Comparison of ENCODE assay signal across 26 mouse cellular contexts in the genomic region with DNA sequence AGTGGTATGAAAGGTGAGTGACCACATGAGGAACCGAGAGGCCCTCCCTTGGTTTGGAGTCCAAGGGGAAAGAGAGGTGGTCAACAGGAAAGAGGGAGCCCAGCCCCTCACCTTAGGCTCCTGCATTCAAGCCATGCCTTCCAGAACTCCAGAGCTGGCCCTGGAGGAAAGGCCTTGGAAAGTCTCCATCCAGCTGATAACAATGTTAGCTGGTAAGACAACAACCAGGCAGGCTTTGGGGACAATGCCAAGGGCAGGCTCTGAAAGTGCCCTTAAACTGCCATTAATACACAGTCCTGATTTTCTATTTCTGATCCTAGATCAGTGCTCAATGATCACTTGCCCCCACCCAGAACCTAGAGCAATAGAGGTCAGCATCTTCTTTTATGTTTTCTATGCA.
DNase-seq lines count a peak whose midpoint lies in the region; ATAC-seq lines count a peak whose summit lies in the region.
"Had no signal": no experiment of that assay in that cellular context is flagged by ENCODE, and none has a peak within 500 bp of the region (broad histone marks: within the 10 kb centered on the region; RNA-seq: fewer than 3 reads in every experiment).

No protein-coding gene starts in this region.

- WGBS in limb, embryonic 13.5 days, result 95% methylated on average over 1 of the region's 1 CpGs
- WGBS in limb, embryonic 10.5 days, result 81% methylated on average over 1 of the region's 1 CpGs

- peak; percentile 30 to 80 for DNase-seq in adrenal gland, adult (ENCODE audit: inconsistent age in 2 of 2, low spot score in 1 of 2)
- DNase-seq in adrenal gland, postnatal 4 days (ENCODE audit: low spot score in 2 of 2), result no peak
- DNase-seq in limb, embryonic 10.5 days (ENCODE audit: low spot score), result no peak
- peak; percentile 24 to 56 for DNase-seq in heart, adult 9 months (ENCODE audit: low spot score in 2 of 2)
- DNase-seq in heart, postnatal 4 days, result peak; percentile 57
- DNase-seq in layer of hippocampus, postnatal 36 days, result no peak
- DNase-seq in right cerebral cortex, adult 2 months (ENCODE audit: low spot score in 2 of 2), result no peak
- DNase-seq: cerebellum, adult 11 months; cerebellum, adult 9-11 months; gastrocnemius, postnatal 10 days; kidney, adult 9 months; kidney, postnatal 25 days; liver, postnatal 0 days; right cerebral cortex, adult 18-20 months; thymus, adult 18-20 months; thymus, postnatal 36 days had no signal

- peaks cover 15% of the 10 kb centered on the region for H3K4me1 ChIP-seq in limb, embryonic 13.5 days
- H3K4me1 ChIP-seq in limb, embryonic 10.5 days, result no peaks in the 10 kb centered on the region; the same call in 1 of the 2 replicates
- H3K4me1 ChIP-seq: embryonic facial prominence, embryonic 15.5 days had no signal

- ATAC-seq in limb, embryonic 13.5 days (ENCODE audit: low FRiP score, low read depth), result no peak
- ATAC-seq: forebrain, embryonic 14.5 days; hindbrain, postnatal 0 days; intestine, embryonic 16.5 days; liver, postnatal 0 days; lung, postnatal 0 days had no signal

- no peaks in the 10 kb centered on the region for H3K9me3 ChIP-seq in limb, embryonic 13.5 days
- no peaks in the 10 kb centered on the region for H3K9me3 ChIP-seq in limb, embryonic 10.5 days (replicated peaks)
- H3K9me3 ChIP-seq: embryonic facial prominence, embryonic 15.5 days; midbrain, embryonic 10.5 days had no signal

- H3K4me3 ChIP-seq in limb, embryonic 13.5 days, result no peak overlapping the region
- no peak overlapping the region for H3K4me3 ChIP-seq in limb, embryonic 10.5 days
- H3K4me3 ChIP-seq: embryonic facial prominence, embryonic 15.5 days; layer of hippocampus, adult 2 months; midbrain, embryonic 10.5 days had no signal

- no peaks in the 10 kb centered on the region for H3K27me3 ChIP-seq in limb, embryonic 13.5 days
- H3K27me3 ChIP-seq in limb, embryonic 10.5 days (ENCODE audit: low read depth, poor library complexity, severe bottlenecking), result no peaks in the 10 kb centered on the region
- H3K27me3 ChIP-seq: embryonic facial prominence, embryonic 15.5 days had no signal

- H3K27ac ChIP-seq in limb, embryonic 13.5 days, result peak overlapping the region; percentile 29; the same call in 1 of the 2 replicates
- H3K27ac ChIP-seq in limb, embryonic 10.5 days, result no peak overlapping the region
- H3K27ac ChIP-seq: embryonic facial prominence, embryonic 15.5 days; hindbrain, postnatal 0 days; layer of hippocampus, adult 2 months; macrophage; midbrain, embryonic 10.5 days had no signal

- H3K9ac ChIP-seq in limb, embryonic 13.5 days, result no peak overlapping the region
- H3K9ac ChIP-seq: embryonic facial prominence, embryonic 15.5 days; liver, postnatal 0 days had no signal

- H3K4me2 ChIP-seq in limb, embryonic 13.5 days (replicated peaks), result no peak overlapping the region
- H3K4me2 ChIP-seq: embryonic facial prominence, embryonic 15.5 days; liver, embryonic 11.5 days had no signal

- H3K36me3 ChIP-seq in limb, embryonic 13.5 days, result peaks cover 6% of the 10 kb centered on the region; the same call in 1 of the 2 replicates
- H3K36me3 ChIP-seq in limb, embryonic 10.5 days, result no peaks in the 10 kb centered on the region
- H3K36me3 ChIP-seq: embryonic facial prominence, embryonic 15.5 days; midbrain, embryonic 10.5 days had no signal

Comparison
In these comparisons a context has a peak if more than half of its experiments do, and no peak if none do; other contexts are left out.
1. DNase-seq: peak in adrenal gland, adult (2 of 2), heart, adult 9 months (2 of 2) and heart, postnatal 4 days (single experiment); none in adrenal gland, postnatal 4 days (0 of 2), limb, embryonic 10.5 days (single experiment), layer of hippocampus, postnatal 36 days (0 of 2) and right cerebral cortex, adult 2 months (0 of 2).